Mouse (Mus musculus): ENCODE measurements around the gene Sertad1. TPM values are rescaled to one million over a fixed set of nuclear protein-coding genes. Genes with fewer than 3 reads are reported as not detected.
A peak's percentile ranks its signal among the peaks of the same experiment; 100 is the strongest.
"Not testable (repeated sequence)": the region's sequence is repeated elsewhere in the genome, so short reads cannot be mapped to it uniquely, and the experiment has no call there.

The Sertad1 gene
- polyA plus RNA-seq, 1 experiment from 2014 or later: 35.6 TPM

DNA sequence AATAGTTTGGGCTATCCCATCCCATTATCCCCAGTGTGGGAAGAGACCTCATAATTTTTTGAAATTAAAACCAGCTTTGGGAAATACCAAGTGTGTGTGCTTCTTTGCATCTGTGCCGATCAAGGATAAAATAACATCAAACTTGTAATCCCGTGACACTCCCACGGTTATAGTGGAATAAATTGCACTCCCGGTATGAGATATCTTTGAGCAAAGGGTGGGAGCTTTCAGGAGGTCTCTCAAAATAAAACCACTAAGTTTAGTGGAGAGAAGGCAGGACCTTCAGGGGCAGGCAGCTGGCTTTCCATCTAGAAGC lies 3.5 kb downstream of the Sertad1 start:
- Histone ChIP-seq H3K4me3 (ENCODE audit: low read length) (peak overlapping the region; percentile 35), H3K4me1 (ENCODE audit: control insufficient read depth, insufficient read depth, low read length) (peaks cover 19% of the 10 kb centered on the region; the same call in 1 of the 2 replicates), H3K9ac (ENCODE audit: low read depth, low read length) (peak overlapping the region; percentile 55), H3K9me3 (ENCODE audit: control insufficient read depth, low read length) (no peaks in the 10 kb centered on the region), H3K27ac (ENCODE audit: low read depth, low read length) (peak overlapping the region; percentile 94), H3K36me3 (ENCODE audit: control insufficient read depth, insufficient read depth, low read length) (peaks cover 8% of the 10 kb centered on the region), H3K27me3 (ENCODE audit: control insufficient read depth, insufficient read depth, low read length) (no peaks in the 10 kb centered on the region), H3K4me2 (replicated peaks; ENCODE audit: low read depth, low read length) (peak overlapping the region; percentile 60)
- ATAC-seq (ENCODE audit: low FRiP score, low TSS enrichment): no peak
- 20% methylated on average over 4 of the region's 4 CpGs for WGBS

DNA sequence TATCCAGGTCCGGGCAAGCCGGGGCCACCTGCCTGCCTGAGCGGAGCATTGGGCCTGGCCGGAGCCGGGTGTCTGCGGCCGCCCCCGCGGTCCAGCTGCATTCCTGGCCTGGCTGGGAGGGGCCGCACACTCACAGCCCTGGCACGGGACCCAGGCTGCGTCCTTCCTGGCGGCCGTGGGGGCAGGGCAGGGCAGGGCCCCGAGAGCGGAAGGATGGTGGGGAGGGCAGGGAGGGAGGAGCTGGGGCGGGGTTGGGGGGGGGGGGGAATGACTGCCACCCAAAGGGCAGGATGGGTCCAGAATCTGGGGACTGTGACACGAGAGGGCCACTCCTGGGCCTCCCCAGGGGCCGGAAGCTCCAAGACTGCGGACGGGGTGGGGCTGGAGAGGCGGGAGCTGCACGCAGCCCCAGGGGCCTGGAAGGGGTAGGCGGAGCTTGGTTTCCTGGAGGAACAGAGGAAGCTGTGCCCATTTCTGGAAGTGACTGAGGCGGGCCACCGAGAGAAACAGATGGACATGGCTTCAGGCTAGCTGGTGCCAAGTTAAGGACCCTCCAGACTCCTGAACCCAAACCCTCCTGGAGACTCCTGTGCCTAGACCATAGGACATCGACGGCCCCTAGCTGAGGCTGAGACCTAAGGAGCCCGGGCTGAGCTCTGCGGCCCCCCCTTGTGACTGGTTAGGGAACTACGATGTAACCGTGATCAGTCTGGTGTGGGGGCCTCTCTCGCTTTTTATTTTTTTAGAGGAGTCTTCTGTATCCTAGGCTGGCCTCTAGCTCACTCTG lies 4.0 kb downstream of the Sertad1 start:
- peak; percentile 82 for ATAC-seq (ENCODE audit: low FRiP score, low TSS enrichment)
- no peaks in the 10 kb centered on the region for H3K27me3 ChIP-seq (ENCODE audit: control insufficient read depth, insufficient read depth, low read length)
- H3K9me3 ChIP-seq (ENCODE audit: control insufficient read depth, low read length): no peaks in the 10 kb centered on the region
- peak overlapping the region; percentile 94 for H3K27ac ChIP-seq (ENCODE audit: low read depth, low read length)
- peaks cover 19% of the 10 kb centered on the region; the same call in 1 of the 2 replicates for H3K4me1 ChIP-seq (ENCODE audit: control insufficient read depth, insufficient read depth, low read length)
- H3K9ac ChIP-seq (ENCODE audit: low read depth, low read length): peak overlapping the region; percentile 55
- H3K4me2 ChIP-seq (replicated peaks; ENCODE audit: low read depth, low read length): peak overlapping the region; percentile 60
- peak overlapping the region; percentile 35 for H3K4me3 ChIP-seq (ENCODE audit: low read length)
- WGBS: under 1% methylated on average over 32 of the region's 33 CpGs
- peaks cover 8% of the 10 kb centered on the region for H3K36me3 ChIP-seq (ENCODE audit: control insufficient read depth, insufficient read depth, low read length)

DNA sequence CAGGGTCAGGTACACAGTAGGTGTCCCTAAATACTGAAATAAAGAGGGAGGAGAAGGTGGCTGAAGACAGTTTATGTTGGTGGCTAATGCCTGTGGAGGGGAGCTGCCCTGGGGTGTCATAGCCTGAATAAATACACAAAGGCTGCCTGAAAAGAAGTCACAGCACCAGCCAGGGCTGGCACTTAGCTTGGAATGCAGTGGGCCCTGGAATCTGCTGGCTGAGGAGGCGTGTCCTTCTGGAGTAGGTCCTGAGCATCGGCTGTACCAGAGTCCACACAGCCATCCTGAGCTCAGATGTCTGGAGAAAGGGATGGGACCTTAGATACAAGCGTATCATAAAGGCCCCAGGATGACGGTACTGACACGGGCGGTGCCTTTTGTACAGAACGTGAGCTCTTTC lies 5.1 kb downstream of the Sertad1 start:
- Histone ChIP-seq H3K9me3 (ENCODE audit: control insufficient read depth, low read length) (no peaks in the 10 kb centered on the region), H3K9ac (ENCODE audit: low read depth, low read length) (no peak overlapping the region), H3K4me2 (replicated peaks; ENCODE audit: low read depth, low read length) (no peak overlapping the region), H3K4me3 (ENCODE audit: low read length) (no peak overlapping the region), H3K27me3 (ENCODE audit: control insufficient read depth, insufficient read depth, low read length) (no peaks in the 10 kb centered on the region), H3K4me1 (ENCODE audit: control insufficient read depth, insufficient read depth, low read length) (peaks cover 19% of the 10 kb centered on the region; the same call in 1 of the 2 replicates), H3K36me3 (ENCODE audit: control insufficient read depth, insufficient read depth, low read length) (peaks cover 8% of the 10 kb centered on the region), H3K27ac (ENCODE audit: low read depth, low read length) (no peak overlapping the region)
- WGBS: 83% methylated on average over 7 of the region's 7 CpGs
- no peak for ATAC-seq (ENCODE audit: low FRiP score, low TSS enrichment)

DNA sequence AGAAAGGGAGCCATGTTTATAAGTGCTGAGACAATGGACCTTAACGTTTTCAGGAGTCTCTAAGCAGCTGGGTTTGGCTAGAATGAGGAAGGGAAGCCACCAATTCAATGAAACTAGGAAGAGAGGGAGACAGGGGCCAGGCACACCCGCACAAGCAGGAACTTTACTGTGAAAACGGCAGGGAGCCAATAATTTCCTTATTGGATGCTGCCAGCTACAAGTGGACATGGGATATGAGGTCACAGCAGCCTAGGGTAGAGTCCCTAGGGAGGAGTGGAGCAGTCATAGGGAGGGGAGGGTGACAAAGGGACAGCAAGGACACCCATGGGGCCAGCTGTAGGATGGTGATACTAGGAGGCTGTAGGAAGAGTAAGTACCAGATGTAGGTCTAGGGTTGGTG lies 6.3 kb downstream of the Sertad1 start:
- H3K4me3 ChIP-seq (ENCODE audit: low read length): no peak overlapping the region
- H3K9me3 ChIP-seq (ENCODE audit: control insufficient read depth, low read length): no peaks in the 10 kb centered on the region
- 81% methylated on average over 3 of the region's 3 CpGs for WGBS
- peaks cover 19% of the 10 kb centered on the region; the same call in 1 of the 2 replicates for H3K4me1 ChIP-seq (ENCODE audit: control insufficient read depth, insufficient read depth, low read length)
- no peaks in the 10 kb centered on the region for H3K27me3 ChIP-seq (ENCODE audit: control insufficient read depth, insufficient read depth, low read length)
- no peak for ATAC-seq (ENCODE audit: low FRiP score, low TSS enrichment)
- peaks cover 8% of the 10 kb centered on the region for H3K36me3 ChIP-seq (ENCODE audit: control insufficient read depth, insufficient read depth, low read length)
- no peak overlapping the region for H3K4me2 ChIP-seq (replicated peaks; ENCODE audit: low read depth, low read length)
- no peak overlapping the region for H3K27ac ChIP-seq (ENCODE audit: low read depth, low read length)
- no peak overlapping the region for H3K9ac ChIP-seq (ENCODE audit: low read depth, low read length)

DNA sequence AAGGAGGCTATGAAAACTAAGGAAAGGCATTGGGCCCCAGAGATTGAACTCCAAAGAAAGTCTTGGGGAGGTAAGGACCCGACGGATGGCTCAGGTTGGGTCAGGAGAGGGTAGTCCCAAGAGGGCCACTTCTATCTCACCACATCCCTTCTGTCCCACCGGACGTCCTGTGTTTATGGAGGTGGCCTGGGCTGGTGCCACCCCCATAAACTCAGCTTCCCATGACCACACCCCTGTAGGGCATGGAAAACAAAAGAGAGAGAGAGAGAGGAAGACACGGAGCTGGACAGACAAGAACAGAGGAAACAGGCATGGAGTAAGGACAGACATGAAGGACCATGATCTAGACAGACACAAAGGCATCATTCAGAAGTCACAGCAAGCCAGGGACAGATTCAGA lies 6.7 kb downstream of the Sertad1 start:
- no peak overlapping the region for H3K9ac ChIP-seq (ENCODE audit: low read depth, low read length)
- no peaks in the 10 kb centered on the region for H3K9me3 ChIP-seq (ENCODE audit: control insufficient read depth, low read length)
- no peaks in the 10 kb centered on the region for H3K27me3 ChIP-seq (ENCODE audit: control insufficient read depth, insufficient read depth, low read length)
- ATAC-seq (ENCODE audit: low FRiP score, low TSS enrichment): no peak
- H3K36me3 ChIP-seq (ENCODE audit: control insufficient read depth, insufficient read depth, low read length): peaks cover 8% of the 10 kb centered on the region
- WGBS: 86% methylated on average over 5 of the region's 5 CpGs
- H3K4me3 ChIP-seq (ENCODE audit: low read length): no peak overlapping the region
- H3K27ac ChIP-seq (ENCODE audit: low read depth, low read length): no peak overlapping the region
- H3K4me2 ChIP-seq (replicated peaks; ENCODE audit: low read depth, low read length): no peak overlapping the region
- peaks cover 19% of the 10 kb centered on the region; the same call in 1 of the 2 replicates for H3K4me1 ChIP-seq (ENCODE audit: control insufficient read depth, insufficient read depth, low read length)

DNA sequence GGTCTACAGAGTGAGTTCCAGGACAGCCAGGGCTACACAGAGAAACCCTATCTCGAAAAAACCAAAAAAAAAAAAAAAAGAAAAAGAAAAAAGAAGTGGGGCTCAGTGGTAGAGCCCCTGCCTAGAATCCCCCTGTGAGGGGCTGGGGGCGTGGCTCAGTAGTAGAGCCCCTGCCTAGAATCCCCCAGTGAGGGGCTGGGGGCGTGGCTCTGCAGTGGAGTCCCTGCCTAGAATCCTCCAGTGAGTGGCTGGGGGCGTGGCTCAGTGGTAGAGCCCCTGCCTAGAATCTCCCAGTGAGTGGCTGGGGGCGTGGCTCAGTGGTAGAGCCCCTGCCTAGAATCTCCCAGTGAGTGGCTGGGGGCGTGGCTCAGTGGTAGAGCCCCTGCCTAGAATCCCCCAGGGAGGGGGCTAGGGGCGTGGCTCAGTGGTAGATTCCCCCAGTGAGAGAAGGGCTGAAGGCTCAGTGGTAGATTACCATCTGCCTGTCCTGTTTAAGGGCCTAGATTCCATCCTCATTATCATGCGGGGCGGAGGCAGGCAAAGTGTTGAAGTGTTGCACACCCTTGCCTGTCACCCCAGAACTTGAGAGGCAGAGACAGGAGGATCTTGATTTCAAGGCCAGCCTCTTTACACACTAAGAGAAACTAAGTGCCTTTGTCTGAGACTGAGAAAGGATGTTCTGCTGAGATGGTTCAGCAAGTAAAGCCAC lies 8.1 kb downstream of the Sertad1 start:
- not testable (repeated sequence) for H3K36me3 ChIP-seq (ENCODE audit: control insufficient read depth, insufficient read depth, low read length); H3K27ac ChIP-seq (ENCODE audit: low read depth, low read length)

DNA sequence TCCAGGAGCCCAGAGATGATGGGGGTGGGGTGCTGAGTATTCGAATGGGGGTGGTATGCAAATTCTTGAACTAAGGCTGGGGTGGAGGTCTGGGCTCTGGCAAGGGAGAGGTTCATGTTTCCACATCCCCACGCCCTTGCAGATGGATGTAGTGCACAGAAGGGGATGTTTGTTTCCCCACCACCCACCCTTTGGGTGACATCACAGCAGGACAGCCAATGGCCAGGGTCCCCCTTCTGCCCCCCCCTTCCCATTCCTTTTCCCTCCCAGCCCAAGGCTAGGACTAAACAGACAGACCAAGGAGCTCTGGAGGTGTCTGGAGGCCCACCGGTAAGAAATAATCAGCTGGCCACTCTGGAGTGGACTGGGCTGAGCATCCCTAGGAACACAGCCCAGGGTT lies 12.3 kb downstream of the Sertad1 start, which contains the start of gene Prx:
TSS of gene Prx (plus strand) at position 289 of the 400 bp plus-strand sequence.
- Histone ChIP-seq H3K27ac (ENCODE audit: low read depth, low read length) (no peak within 1 kb of the TSS), H3K4me3 (ENCODE audit: low read length) (no peak within 1 kb of the TSS), H3K9ac (ENCODE audit: low read depth, low read length) (no peak within 1 kb of the TSS), H3K9me3 (ENCODE audit: control insufficient read depth, low read length) (no peaks in the 10 kb centered on the region), H3K36me3 (ENCODE audit: control insufficient read depth, insufficient read depth, low read length) (no peaks in the 10 kb centered on the region), H3K27me3 (ENCODE audit: control insufficient read depth, insufficient read depth, low read length) (no peaks in the 10 kb centered on the region), H3K4me2 (replicated peaks; ENCODE audit: low read depth, low read length) (no peak within 1 kb of the TSS), H3K4me1 (ENCODE audit: control insufficient read depth, insufficient read depth, low read length) (no peaks in the 10 kb centered on the region)
- WGBS: 43% methylated on average over 3 of the region's 3 CpGs
- ATAC-seq (ENCODE audit: low FRiP score, low TSS enrichment): peak; percentile 59

More for the DNA sequence above, 8.1 kb downstream of the Sertad1 start:
- H3K9ac ChIP-seq (ENCODE audit: low read depth, low read length); H3K9me3 ChIP-seq (ENCODE audit: control insufficient read depth, low read length); ATAC-seq (ENCODE audit: low FRiP score, low TSS enrichment); H3K27me3 ChIP-seq (ENCODE audit: control insufficient read depth, insufficient read depth, low read length); H3K4me2 ChIP-seq (replicated peaks; ENCODE audit: low read depth, low read length); H3K4me3 ChIP-seq (ENCODE audit: low read length): not testable (repeated sequence)
- WGBS: 92% methylated on average over 9 of the region's 9 CpGs
- peaks cover 11% of the 10 kb centered on the region; the same call in 1 of the 2 replicates for H3K4me1 ChIP-seq (ENCODE audit: control insufficient read depth, insufficient read depth, low read length)

DNA sequence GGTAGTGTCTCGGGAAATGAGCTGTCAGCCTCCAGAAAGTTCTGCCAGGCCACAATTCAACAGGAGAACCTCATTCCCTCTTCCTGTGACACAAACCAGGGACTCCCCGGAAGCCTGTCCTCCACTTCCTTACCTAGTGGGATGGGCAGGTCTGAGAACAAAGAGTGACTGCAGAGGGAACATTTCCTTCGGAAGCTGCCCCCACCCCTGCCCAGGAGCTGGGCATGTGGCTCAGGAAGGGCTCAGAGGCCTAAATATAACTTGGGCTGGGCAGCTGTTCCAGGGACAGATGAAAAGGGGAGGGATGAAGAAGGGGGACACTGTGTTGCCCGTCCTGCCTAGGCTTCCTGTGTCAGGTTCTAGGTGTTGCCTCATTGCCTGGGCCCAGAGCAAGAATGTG lies 14.9 kb downstream of the Sertad1 start:
- H3K4me2 ChIP-seq (replicated peaks; ENCODE audit: low read depth, low read length): no peak overlapping the region
- WGBS: 66% methylated on average over 4 of the region's 4 CpGs
- no peak overlapping the region for H3K9ac ChIP-seq (ENCODE audit: low read depth, low read length)
- H3K27ac ChIP-seq (ENCODE audit: low read depth, low read length): no peak overlapping the region
- no peak for ATAC-seq (ENCODE audit: low FRiP score, low TSS enrichment)
- peaks cover 1% of the 10 kb centered on the region for H3K4me1 ChIP-seq (ENCODE audit: control insufficient read depth, insufficient read depth, low read length)
- no peak overlapping the region for H3K4me3 ChIP-seq (ENCODE audit: low read length)
- H3K27me3 ChIP-seq (ENCODE audit: control insufficient read depth, insufficient read depth, low read length): no peaks in the 10 kb centered on the region
- H3K9me3 ChIP-seq (ENCODE audit: control insufficient read depth, low read length): no peaks in the 10 kb centered on the region
- H3K36me3 ChIP-seq (ENCODE audit: control insufficient read depth, insufficient read depth, low read length): no peaks in the 10 kb centered on the region

Data from kidney, embryonic 14.5 days (tissue).